Mouse (Mus musculus): ENCODE results near the gene Fyn.

Fyn gene

DNA sequence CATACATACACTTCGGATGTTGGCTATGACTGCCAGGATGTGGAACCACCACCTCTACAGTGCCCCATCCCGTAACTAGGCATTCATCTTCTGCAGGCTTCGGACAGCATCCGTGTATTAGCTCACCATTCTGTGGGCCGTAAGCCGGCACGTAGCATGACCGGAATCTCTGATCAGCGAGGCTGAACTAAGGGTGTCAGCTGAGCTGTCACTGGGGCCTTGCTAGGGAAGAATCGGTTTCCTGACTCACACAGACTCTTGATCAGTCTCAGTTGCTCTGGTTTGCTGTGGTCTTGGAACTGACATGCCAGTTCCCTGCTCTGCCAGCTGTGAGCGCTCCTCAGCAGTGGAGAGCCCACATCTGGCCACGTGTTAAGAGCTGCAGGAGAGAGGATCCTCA, 137.7 kb downstream of the Fyn start:
- no peak for DNase-seq (ENCODE audit: low read depth)

DNA sequence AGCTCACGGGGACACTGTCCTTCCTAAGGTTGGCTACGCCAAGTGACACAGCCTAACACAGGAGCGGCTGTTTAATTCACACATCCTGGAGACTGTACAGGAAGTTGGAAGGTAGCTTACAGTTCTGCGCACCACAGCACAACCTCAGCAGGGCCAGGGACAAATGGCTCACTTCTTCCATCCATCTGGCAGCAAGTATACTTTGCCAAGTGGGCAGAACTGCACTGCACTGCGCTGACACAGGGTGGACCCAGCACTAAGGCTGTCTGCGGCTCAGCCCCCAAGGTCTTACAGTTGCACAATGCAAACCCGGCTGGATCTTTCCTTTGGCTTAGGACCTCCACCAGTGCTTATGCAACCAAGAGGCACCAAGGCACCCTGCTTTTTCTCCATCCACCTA, 138.2 kb downstream of the Fyn start:
- DNase-seq (ENCODE audit: low read depth) = peak; percentile 32

DNA sequence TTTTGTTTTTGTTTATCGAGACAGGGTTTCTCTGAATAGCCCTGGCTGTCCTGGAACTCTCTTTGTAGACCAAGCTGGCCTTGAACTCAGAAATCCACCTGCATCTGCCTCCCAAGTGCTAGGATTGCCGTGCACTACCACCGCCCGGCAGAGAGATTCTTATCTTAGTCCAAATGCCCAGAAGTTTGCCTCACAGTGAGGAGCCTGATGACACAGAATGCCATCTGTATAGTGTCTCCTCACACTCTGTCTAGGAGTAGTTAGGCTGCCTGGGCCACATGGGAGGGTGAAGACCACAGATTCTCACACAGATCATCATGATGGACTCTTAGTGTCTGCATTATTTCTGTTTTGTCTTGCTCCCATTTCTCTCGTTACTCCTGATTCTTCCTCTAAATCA, 140.1 kb downstream of the Fyn start:
- no peak for DNase-seq (ENCODE audit: low read depth)

DNA sequence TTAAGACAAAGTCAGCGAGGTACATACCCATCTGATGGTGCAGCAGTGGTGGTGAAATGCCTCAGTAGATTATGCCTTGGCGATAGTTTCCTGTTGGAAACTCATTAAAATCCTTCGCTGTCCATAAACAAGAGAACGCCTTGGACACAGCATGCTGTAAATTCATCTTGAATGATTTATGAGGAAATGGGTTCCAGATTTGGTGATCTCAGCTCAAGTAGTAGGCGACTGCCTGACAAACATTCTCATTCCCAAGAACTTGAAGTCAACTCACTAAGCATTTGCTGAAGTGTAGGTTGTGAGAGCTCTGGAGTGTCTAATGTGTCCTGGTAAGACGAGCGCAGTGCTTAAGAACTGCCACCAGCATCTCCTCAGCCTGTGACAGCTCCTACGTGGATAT, 141.3 kb downstream of the Fyn start:
- peak; percentile 61 for DNase-seq (ENCODE audit: low read depth)

DNA sequence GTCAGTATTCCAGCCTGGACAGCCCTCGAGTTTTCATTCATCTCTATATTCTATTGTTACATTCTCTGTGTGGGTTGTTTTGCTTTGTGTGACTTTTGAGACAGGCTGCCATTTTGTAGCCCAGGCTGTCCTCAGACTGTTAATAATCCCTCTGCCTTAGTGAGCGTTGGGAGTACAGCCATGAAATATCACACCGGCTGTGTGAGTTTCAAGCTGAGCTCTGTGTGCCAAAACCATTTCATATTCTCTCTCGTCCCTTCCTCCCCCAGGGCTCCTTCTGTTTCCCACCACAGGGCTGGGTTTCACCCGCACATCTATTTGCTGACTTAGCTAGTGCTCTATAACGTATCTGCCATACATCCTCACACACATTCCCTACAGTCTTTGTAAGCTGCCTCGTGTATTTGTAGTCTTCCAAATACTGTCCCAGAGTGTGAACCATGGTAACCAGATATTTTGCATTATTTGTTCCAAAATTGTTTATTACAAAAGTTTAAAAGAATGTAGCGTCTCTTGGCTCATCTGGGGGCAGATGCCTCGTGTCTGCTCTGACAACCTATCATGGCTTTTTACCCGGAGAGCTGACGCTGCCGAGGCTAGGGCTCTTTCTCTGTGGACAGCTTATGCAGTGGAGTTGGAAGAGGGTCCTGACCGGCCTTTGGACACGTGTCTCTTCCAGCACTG, 144.1 kb downstream of the Fyn start:
- no peak for DNase-seq (ENCODE audit: low read depth)

DNA sequence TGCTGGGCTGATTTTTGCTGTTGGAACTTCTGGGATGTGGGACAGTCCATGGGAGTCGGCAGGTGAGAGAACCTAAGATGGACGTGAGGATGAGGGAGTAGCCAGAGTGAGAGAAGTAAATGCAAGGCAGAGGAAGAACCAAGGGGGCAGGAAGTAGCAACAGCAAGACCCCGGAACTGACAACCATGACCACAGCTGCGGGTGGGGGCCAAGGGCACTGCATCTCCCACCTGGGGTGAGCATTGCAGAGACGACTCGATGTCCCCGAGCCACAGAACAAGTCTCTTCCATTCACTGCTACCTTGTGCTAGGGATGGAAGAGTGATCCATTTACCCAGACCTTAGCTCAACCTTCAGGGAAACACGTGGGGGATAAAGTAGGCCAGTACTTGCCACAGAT, 146.3 kb downstream of the Fyn start:
- no peak for DNase-seq (ENCODE audit: low read depth)

DNA sequence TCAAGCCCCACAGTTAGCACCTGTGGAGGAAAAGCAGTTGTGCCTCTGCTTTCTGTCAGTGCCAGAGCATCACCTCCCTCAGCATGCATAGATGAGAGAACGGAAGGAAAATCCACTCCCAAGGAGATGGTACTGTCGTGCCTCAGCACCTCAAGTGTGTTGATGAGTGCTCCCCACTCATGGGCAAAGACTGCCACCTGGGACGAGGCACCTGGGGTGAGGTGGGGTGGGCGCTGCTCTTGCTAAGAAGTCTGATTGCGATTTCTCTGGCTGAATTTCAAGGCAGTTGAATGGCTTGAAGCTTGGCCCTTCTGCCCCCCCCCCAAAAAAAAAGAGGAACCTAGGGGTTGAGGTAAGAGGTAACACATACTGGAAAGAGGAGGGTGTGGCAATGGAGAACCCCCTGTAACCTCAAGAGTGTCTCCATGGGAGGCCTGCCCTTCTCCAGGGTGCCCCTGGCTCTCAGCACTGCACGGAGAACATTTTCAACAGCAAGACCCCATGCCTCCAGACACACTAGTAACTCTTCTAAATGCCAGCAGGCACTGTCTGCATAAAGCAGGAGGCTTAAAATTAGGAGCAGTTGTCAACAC, 148.0 kb downstream of the Fyn start:
- no peak for DNase-seq (ENCODE audit: low read depth)

DNA sequence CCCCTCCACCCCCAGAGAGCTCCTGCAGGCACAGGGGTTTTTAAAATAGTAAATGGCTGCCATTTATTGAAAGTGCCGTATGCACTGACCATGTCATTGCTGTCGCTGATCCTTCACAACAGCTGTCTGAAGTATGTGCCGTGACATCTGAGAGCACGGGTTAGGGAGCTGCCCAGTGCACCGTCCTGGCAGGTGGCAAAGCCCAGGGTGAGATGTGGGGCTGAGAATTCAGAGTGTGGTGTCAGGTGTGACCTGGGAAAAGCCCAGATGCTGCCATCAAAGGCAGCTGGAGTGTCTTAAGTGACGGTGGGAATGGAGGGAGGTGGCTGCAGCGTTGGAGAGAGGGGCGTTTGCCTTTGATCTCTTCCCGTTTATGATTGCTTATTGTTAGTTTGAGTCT, 148.7 kb downstream of the Fyn start:
- no peak for DNase-seq (ENCODE audit: low read depth)

DNA sequence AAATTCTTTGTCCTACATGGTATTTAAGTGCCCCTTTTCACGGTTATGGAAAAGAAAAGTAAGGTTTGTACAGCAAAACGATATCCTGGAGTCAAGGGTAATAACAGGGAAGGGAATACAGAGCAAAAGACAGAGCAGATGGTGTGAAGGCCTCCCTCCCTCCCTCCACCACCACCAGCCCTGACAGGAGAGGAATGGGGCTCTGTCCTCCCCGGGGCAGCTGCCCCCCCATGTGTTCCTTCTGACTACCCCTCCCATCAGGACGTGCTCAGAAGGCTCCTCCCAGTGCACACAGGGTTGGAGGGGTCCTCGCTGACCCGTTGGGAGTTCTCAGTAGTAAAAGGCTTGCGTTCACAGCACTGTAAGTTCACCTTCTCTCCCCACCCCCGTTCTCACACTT, 149.6 kb downstream of the Fyn start:
- no peak for DNase-seq (ENCODE audit: low read depth)

DNA sequence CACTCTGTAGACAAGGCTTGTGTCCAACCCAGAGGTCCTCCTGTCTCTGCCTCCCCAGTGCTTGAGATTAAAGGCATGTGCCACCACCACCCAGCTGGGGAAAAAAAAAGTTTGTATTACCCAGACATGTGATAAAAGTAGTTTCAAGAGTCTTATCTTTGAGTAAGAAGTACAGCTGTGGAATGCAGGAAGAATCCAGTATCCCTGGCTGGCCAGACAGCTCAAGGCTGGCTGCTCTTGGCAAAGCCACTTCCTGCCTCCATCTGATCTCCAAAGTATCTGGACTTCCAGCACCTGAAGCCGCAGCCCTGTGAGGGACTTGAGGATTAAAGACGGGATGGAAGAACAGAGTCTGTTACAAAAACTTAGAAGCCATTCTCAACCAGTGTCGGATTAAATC, 150.2 kb downstream of the Fyn start:
- peak; percentile 37 for DNase-seq (ENCODE audit: low read depth)

DNA sequence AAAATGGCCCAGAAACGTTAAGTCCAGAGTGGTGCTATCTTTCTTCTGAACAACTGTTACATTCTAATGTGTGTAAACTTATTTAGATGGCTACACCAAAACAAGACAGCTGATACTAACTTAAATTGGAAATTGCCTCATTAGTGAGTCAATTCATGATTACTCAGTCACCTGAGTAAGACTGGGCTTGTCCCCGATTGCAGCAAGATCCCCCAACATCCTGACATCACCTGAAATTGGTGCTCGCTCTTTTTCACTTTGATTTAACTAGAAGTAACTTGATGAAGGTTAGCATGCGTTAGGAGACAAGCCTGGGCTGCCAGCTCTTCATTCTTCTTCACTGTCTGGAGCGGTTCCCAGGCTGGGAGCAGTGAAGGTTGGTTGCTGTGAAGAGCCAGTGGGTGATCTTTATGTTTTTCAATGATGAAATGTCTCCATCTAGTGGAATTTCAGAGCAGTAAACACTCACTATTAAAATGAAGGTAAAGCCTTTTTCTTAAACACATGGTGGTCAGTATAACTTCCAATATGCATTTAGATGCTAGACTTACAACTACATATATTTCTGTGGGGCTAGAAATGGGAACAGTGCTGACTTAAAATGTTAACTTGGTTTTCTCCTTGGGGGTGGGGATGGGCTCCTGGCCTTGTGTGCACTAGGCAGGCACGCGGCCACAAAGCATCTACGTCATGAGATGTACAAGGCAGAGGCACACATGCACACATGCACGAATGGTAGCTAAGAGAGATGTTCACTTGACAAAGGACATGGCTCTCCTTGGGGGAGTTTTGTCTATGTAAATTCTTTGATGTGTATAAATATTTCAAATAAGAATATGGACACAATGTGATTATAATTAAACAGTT, 151.7 kb downstream of the Fyn start:
- peak; percentile 92 for DNase-seq (ENCODE audit: low read depth)

DNA sequence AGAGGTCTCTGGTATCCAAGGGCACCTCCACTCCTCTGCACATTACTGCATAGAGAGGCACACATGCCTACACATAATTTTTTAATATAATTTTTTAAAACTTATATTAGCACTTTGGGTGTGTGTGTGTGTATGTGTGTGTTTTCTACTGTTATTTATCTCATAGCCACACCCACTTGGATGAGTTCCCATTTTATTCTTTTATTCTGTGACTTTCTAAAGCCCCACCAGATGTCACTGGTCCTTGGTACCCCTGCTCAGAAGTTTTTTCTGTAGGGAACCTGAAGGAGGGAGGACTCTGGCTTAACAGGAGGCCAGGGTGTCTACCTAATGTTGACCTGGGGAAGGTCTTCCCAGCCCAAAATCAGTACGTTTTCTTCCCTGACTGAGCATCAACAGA, 152.7 kb downstream of the Fyn start:
- peak; percentile 53 for DNase-seq (ENCODE audit: low read depth)

DNA sequence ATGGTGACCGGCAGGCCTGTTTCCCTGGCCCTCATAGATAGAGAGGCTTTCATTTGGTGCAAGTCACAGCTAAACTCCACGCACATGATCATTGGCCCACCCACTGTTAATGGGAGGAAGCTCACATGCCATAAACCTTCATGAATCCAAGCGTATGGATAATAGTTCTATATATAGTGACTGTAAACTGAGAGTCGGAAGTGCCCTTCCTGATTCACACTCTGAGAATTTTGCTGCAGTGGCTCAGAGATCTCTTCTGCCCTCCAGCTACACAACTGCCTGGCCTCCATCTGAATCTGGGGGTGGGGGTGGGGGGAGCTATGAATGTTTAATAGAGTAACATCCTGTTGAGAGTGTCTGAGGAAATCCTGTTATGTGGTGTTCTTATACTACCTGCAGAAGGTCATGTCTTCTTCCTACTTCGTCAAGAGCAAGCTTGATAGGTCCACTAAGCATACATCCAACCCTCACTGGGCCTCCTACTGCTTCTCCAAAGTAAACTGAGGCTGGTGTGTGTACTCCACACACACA, 153.3 kb downstream of the Fyn start:
- DNase-seq (ENCODE audit: low read depth) = peak; percentile 72

DNA sequence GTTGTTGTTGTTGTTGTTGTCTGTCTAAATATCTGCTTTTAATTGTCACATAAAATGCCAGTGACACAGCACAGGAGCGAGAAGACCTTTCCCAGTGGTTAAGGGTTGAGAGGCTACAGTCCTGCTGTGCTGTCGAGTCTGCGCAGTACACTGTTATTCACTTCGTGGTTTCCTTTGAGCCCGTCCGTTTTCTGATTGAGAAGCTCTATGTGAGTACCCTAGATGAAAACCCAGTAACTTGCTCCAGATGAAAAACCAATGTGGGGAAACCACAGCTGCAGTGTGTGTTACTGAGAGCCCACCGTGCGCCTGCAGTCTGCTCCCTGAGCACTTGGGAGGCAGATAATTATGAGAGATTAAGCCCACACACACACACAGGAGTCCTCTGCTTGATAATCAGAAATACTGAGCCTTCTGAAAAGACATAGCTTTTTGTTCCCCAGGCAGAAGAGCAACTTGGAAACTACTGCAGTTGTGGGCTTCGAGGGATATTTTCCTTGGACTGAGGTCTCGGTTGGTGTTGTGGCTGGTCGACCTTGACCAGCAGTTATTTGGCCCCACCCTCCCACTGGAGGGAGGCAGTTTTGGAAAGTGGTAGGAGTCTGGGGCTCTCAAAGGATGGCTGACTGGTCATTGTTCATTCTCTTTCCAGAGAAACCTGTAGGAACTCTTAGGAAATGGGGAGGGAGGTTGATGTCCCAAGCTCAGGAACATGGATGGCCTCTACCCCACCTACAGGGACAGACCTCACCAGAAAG, 154.4 kb downstream of the Fyn start:
- DNase-seq (ENCODE audit: low read depth) = no peak

DNA sequence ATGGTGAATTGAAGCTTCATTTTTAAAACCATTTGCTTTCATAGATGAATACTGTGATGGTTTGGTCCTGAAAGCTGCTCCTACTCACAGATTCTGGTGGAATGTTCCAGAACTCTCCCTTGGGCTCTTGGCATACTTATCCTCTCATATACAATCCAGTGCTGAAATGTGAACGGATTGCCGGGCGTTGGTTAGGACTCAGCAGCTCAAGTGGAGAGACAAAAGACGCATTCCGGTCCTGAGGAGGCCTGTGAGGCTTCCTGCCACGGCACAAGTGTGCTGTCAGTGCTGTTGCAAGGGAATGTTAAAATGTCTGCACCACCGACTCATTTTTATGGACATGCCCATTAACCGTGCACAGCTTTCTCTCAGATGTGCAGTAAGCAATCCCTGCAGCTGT, 155.7 kb downstream of the Fyn start:
- peak; percentile 74 for DNase-seq (ENCODE audit: low read depth)

DNA sequence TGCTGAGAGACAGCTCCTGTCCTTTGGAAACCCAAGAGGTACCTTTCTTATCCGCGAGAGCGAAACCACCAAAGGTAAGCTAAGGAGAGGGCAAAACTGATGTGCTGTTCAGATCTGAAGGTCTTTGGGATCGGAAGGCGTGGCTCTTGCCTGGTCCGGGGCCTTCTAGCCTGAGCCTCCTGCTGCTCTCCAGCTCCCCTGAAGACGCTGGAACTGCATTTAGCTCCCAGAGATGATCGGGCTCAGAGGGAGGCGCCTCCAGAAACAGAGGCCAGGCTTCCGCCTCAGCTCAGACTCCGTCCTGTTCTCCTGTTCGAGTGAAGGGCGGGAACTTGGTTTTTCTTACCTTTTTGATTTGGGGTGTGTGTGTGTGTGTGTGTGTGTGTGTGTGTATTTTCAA, 156.8 kb downstream of the Fyn start:
- no peak for DNase-seq (ENCODE audit: low read depth)

DNA sequence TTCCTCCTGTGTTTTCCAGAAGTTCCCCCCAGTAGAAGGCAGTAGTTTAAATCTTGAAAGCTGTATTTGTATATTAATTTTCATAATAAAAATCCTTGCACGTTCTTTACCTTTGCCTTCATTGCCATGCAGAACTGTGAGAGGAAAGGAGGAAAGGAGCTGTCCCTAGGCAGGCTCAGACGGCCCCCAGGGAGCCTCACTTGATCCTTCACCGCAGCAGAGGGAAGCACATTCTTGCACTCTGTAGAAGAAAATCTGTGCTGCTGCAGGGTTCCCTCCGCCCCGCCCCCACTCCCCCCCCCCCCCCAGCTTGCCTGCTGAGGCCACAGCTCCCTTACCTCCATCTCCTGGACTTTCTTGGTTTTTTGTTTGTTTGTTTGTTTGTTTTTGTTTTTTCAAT, 158.5 kb downstream of the Fyn start:
- no peak for DNase-seq (ENCODE audit: low read depth)

DNA sequence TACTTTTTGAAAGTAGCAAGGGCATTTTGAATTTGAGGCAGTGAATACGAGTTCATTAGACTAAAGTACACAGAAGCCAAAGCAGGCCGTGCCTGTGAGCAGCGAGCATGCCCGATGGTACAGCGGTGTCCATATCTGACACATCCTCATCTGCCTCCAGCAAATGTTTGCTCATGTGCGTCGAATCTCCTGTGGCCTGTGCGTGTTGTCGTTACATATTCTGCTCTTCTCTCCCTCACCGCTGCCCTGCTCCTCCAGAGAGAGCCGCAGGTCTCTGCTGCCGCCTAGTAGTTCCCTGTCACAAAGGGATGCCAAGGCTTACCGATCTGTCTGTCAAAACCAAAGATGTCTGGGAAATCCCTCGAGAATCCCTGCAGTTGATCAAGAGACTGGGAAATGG, 160.5 kb downstream of the Fyn start:
- no peak for DNase-seq (ENCODE audit: low read depth)

DNA sequence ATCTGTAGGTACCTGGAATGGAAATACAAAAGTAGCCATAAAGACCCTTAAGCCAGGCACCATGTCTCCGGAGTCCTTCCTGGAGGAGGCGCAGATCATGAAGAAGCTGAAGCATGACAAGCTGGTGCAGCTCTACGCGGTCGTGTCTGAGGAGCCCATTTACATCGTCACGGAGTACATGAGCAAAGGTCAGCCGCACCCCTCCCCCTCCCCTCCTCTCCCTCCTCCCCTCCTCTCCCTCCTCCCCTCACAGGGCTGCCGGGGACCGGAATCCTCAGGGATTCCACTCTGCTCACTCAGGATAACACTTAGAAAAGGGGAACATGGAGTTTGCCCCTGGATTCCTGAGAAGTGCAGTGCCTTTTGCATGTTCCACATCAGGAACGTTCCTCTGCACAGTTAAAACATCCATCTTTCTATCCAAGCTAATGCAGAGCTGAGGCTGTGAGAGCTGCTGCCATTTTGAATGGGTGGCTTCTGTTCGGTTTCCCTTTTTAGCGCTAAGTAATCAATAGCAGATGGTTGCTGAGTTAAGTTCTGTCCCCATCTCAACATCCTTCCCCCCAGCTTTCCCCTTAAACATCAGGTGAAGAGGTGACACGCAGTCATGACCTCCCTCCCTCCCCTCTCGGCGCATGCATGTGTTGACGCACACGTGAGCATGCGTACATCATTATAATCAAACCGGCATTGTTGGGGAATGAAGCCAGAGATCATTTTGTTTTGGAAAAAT, 163.5 kb downstream of the Fyn start:
- no peak for DNase-seq (ENCODE audit: low read depth)

DNA sequence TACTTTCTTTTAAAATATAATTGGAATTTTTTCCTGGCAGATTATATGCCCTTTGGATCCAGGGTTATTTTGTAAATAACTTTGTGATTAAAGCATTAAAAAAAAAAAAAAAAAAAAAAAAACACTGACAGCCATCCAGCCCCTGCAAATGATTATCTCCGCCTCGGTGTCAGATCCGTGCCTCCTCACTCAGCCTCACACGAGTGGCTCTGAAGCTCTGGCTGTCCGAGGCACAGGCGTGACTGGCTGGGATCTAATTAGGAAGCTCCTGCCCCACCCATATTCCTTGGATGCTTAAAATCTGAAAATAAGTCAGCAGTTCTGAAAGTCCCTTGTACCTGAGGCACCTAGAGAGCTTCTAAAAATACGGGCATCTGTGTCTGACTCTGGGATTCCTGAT, 164.2 kb downstream of the Fyn start:
- no peak for DNase-seq (ENCODE audit: low read depth)

DNA sequence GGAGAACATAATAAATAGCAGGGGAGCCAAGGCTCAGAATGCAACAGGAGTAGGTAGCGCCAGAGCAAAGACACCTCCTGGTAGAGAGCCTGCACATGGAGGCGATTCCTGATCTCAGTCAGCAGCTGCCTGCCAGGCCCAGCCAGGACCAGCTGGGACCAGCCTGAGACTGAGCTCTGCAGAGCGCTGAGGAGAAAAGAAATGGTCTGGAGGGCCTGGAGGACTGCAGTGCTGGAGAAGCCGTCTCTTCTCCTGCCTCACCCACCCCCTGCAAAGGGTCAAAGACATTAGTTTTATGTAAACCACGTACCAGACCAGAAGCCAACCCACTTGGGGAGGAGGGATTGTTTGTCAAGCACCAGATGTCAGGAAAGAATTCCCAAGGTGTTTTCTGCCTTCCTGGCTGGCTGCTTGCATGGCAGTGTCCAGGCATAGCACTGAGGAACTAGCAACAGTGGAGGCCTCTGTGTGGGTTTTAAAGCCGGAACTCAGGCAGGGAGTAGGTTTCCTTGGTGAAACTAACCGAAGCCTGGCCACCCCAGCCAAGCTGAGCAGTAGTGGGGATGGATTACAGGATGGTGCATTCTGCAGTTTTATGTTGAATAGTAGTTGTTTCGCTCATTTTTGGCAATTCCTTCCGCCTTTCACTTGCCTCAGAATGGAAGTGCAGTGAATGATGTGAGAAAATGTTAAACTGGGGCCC, 165.8 kb downstream of the Fyn start:
- peak; percentile 79 for DNase-seq (ENCODE audit: low read depth)
